Mouse (Mus musculus) bone marrow, adult 2 months (tissue): ENCODE data around the gene Alpl.

ENCODE experiments used
- CTCF ChIP-seq: fragments of 200-500 bp; IDR thresholded peaks from 2 replicates; pipeline ENCODE4 v1.5.1; 2011; ENCODE audit warnings: low read length, control low read depth; ENCODE audit not compliant: control insufficient read depth, insufficient read depth
- POLR2A ChIP-seq: fragments of 200-500 bp; IDR thresholded peaks from 2 replicates; pipeline ENCODE4 v1.6.1; 2011; ENCODE audit warnings: low read depth, mild to moderate bottlenecking, control low read depth, low read length, borderline replicate concordance; ENCODE audit not compliant: control insufficient read depth

GRCm38 (mm10) chr4:137751310-137751709 lies 44.9 kb downstream of the Alpl start:
- TF ChIP-seq CTCF (no peak), POLR2A (no peak)
